Mouse (Mus musculus) heart, postnatal 0 days (tissue): ENCODE measurements around the gene Letm1. TPM values are rescaled to one million over a fixed set of nuclear protein-coding genes. Genes with fewer than 3 reads are reported as not detected.

Source experiments
- ATAC-seq: fragments of 200-750 bp; cut with Nextera tagmentation; 2 replicates; pipeline ENCODE4 v1.8.0; 2017; ENCODE audit warnings: low read depth, moderate number of reproducible peaks, moderate library complexity; ENCODE audit not compliant: insufficient read depth
- DNase-seq: peaks from one replicate; pipeline ENCODE4 v3.0.0-alpha.2; 2016; ENCODE audit warnings: low spot score
- H3K27ac ChIP-seq: fragments of 300-500 bp; sonication (generic); 2 replicates; pipeline ENCODE4 v1.5.1; 2014; ENCODE audit warnings: low read depth, mild to moderate bottlenecking
- H3K27me3 ChIP-seq: fragments of 300-500 bp; sonication (generic); 2 replicates; pipeline ENCODE4 v1.6.1; 2014; ENCODE audit warnings: low read length, mixed read lengths; ENCODE audit not compliant: control insufficient read depth, insufficient read depth
- H3K36me3 ChIP-seq: fragments of 300-500 bp; sonication (generic); replicated peaks from 2 replicates; pipeline ENCODE4 v1.6.1; 2014; ENCODE audit warnings: low read length, mixed read lengths; ENCODE audit not compliant: control insufficient read depth, insufficient read depth
- H3K4me1 ChIP-seq: fragments of 300-500 bp; sonication (generic); 2 replicates; pipeline ENCODE4 v1.6.1; 2014; ENCODE audit warnings: antibody characterized with exemption; ENCODE audit not compliant: control insufficient read depth, insufficient read depth
- H3K4me2 ChIP-seq: fragments of 300-500 bp; sonication (generic); 2 replicates; pipeline ENCODE4 v1.6.1; 2014; ENCODE audit warnings: low read depth, mild to moderate bottlenecking, low read length, moderate library complexity
- H3K4me3 ChIP-seq: fragments of 300-500 bp; sonication (generic); 2 replicates; pipeline ENCODE4 v1.5.1; 2014; ENCODE audit warnings: low read depth, low read length
- H3K9ac ChIP-seq: fragments of 300-500 bp; sonication (generic); replicated peaks from 2 replicates; pipeline ENCODE4 v1.6.1; 2014; ENCODE audit warnings: low read depth, low read length, mixed read lengths
- H3K9me3 ChIP-seq: fragments of 300-500 bp; sonication (generic); replicated peaks from 2 replicates; pipeline ENCODE4 v1.6.1; 2016; ENCODE audit warnings: low read length; ENCODE audit not compliant: control insufficient read depth
- CTCF ChIP-seq: IDR thresholded peaks from 2 replicates; pipeline ENCODE4 v1.5.1; 2016; ENCODE audit warnings: antibody characterized with exemption, control low read depth, low read depth
- EP300 ChIP-seq: IDR thresholded peaks from 2 replicates; pipeline ENCODE4 v1.6.1; 2016; ENCODE audit warnings: antibody characterized with exemption, low read depth
- WGBS: fragments of 180-500 bp; shearing (Covaris S2); extraction: QIAGEN DNeasy Blood & Tissue Kit; methylation state at CpG from one replicate; pipeline ENCODE4 v1.1.7; 2014; 5-methylcytosine and 5-hydroxymethylcytosine counted together
- polyA plus RNA-seq: library from polyadenylated mRNA; unstranded; fragments of >200 nt; fragmentation: Nextera tagmentation; extraction: Ambion mirVana; gene quantifications from 2 replicates; pipeline ENCODE4 v1.2.1, GENCODE M21; 2015
- total RNA-seq: library from RNA; depleted of rRNA; stranded (reverse); fragments of >200 nt; gene quantifications from 2 replicates; pipeline ENCODE4 v1.2.3, GENCODE M21; 2014; ENCODE audit warnings: low replicate concordance

The Letm1 gene
- total and polyA plus RNA-seq, 2 experiments from 2014 or later, result 36.9 to 68.1 TPM

DNA sequence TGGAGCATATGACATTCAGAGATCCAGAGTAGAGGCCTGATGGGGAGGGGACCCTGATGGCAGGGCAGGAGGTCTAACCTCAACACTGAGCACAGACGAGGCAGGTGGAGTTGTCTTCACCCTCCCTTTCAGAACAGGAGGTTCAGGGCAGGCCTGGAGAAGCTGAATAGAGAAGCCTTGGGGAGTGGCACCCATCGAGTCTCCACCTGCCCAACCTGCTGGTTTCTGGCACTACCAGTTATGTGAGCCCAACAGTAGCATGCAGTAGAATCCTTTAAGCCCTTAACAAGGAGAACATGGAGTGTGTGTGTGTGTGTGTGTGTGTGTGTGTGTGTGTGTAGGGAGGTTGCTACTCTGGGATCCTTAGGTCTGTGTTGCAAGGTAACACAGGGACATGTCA is 70.1 kb downstream of the Letm1 start:
- 65% methylated on average over 2 of the region's 2 CpGs for WGBS
- Histone ChIP-seq H3K27ac (no peak overlapping the region), H3K36me3 (no peaks in the 10 kb centered on the region), H3K27me3 (no peaks in the 10 kb centered on the region), H3K4me3 (no peak overlapping the region), H3K4me2 (no peak overlapping the region), H3K9me3 (no peaks in the 10 kb centered on the region), H3K4me1 (no peaks in the 10 kb centered on the region), H3K9ac (no peak overlapping the region)
- DNase-seq (no peak), ATAC-seq (no peak)
- TF ChIP-seq EP300 (no peak), CTCF (no peak)

- no peak overlapping the region for H3K9ac ChIP-seq
- H3K9me3 ChIP-seq, result no peaks in the 10 kb centered on the region
- no peak overlapping the region for H3K27ac ChIP-seq
- H3K4me1 ChIP-seq, result peaks cover 11% of the 10 kb centered on the region; the same call in 1 of the 2 replicates
- DNase-seq (no peak), ATAC-seq (no peak)
- no peak overlapping the region for H3K4me2 ChIP-seq
- no peaks in the 10 kb centered on the region for H3K36me3 ChIP-seq
- no peak overlapping the region for H3K4me3 ChIP-seq
- 47% methylated on average over 2 of the region's 2 CpGs for WGBS
- TF ChIP-seq CTCF, result no peak
- no peaks in the 10 kb centered on the region for H3K27me3 ChIP-seq
Observed at GRCm38 (mm10) chr5:33709037-33709436, 73.6 kb downstream of the Letm1 start.

DNA sequence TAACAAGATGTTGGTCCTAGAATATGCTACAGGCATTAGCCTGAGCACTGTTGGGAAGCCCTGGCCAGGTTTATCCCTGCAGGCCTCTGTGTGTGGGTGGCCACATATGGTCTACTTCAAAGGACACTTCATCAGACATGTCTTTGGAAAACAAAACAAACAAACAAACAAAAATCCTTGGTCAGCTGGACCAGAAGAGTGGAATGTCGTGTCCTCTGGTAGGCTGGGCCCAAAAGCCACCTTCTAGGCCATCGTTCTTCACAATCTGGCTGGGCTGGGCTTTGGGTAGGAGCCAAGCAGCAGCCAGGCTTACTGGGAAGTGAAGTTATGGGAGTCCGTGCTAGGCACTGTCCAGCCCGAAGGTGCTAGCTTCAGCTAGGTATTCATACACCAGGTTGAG is 75.5 kb downstream of the Letm1 start:
- 28% methylated on average over 4 of the region's 4 CpGs for WGBS
- Histone ChIP-seq H3K4me3 (no peak overlapping the region), H3K36me3 (no peaks in the 10 kb centered on the region), H3K9me3 (no peaks in the 10 kb centered on the region), H3K9ac (no peak overlapping the region), H3K4me1 (peaks cover 11% of the 10 kb centered on the region; the same call in 1 of the 2 replicates), H3K4me2 (no peak overlapping the region), H3K27ac (no peak overlapping the region), H3K27me3 (no peaks in the 10 kb centered on the region)
- ATAC-seq, result no peak
- DNase-seq, result no peak
- TF ChIP-seq CTCF (no peak), EP300 (no peak)

DNA sequence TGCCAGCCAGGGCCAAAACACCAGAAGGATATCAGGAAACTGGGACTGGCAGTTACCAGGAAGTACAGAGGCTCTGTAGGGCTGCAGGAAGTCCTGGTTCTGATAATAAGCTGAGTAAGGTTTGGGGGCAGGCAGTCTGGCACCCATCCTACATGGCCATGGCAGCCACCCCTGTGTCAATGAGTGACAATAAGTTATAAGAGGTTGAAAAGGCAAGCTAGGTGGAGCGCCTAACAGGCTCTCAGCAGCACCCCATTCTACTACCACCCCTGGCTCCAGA is 76.3 kb downstream of the Letm1 start:
- H3K9me3 ChIP-seq, result no peaks in the 10 kb centered on the region
- TF ChIP-seq EP300 (no peak), CTCF (no peak)
- peaks cover 11% of the 10 kb centered on the region; the same call in 1 of the 2 replicates for H3K4me1 ChIP-seq
- H3K27me3 ChIP-seq, result peaks cover 2% of the 10 kb centered on the region; the same call in 1 of the 2 replicates
- ATAC-seq, result no peak
- no peaks in the 10 kb centered on the region for H3K36me3 ChIP-seq
- DNase-seq, result no peak
- no peak overlapping the region for H3K4me3 ChIP-seq
- no peak overlapping the region for H3K4me2 ChIP-seq
- no peak overlapping the region for H3K9ac ChIP-seq
- no peak overlapping the region for H3K27ac ChIP-seq
- WGBS, result 100% methylated on average over 1 of the region's 1 CpGs

GRCm38 (mm10) chr5:33705612-33706349 is 76.8 kb downstream of the Letm1 start:
- H3K9me3 ChIP-seq, result no peaks in the 10 kb centered on the region
- H3K27me3 ChIP-seq, result peaks cover 7% of the 10 kb centered on the region; the same call in 1 of the 2 replicates
- no peak overlapping the region for H3K4me3 ChIP-seq
- TF ChIP-seq EP300 (no peak), CTCF (no peak)
- peaks cover 11% of the 10 kb centered on the region; the same call in 1 of the 2 replicates for H3K4me1 ChIP-seq
- no peak overlapping the region for H3K27ac ChIP-seq
- no peak overlapping the region for H3K9ac ChIP-seq
- ATAC-seq, result no peak
- no peaks in the 10 kb centered on the region for H3K36me3 ChIP-seq
- DNase-seq, result no peak
- no peak overlapping the region for H3K4me2 ChIP-seq
- 41% methylated on average over 9 of the region's 9 CpGs for WGBS
